Mouse (Mus musculus): ENCODE measurements around the gene Flii.

The Flii gene

GRCm38 (mm10) chr11:60726601-60727391 lies at the start of gene Flii:
TSS of gene Flii (minus strand) at chr11:60727263.
- DNase-seq (ENCODE audit: low spot score), result peak; percentile 93

GRCm38 (mm10) chr11:60776107-60776828 lies 49.2 kb upstream of the Flii start:
- DNase-seq (ENCODE audit: low spot score), result no peak

DNA sequence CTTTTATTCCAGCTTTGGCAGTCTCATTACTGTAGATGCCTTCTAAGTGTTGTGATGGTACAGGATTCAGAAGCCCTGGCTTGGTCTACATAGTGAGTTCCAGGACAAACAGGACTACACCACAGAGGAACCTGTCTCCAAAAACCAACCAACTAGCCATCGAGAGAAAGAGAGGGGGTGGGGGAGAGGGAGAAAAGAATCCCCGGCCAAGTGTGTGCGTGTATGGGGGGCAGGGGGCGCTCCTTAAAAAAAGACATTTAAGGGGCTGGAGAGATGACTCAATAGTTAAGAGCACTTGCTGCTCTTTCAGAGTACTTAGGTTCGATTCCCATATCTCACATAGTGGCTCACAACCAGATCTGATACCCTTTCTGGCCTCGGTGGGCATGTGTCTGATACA lies 48.5 kb upstream of the Flii start:
- DNase-seq (ENCODE audit: low spot score), result no peak

GRCm38 (mm10) chr11:60774841-60775240 lies 47.8 kb upstream of the Flii start:
- no peak for DNase-seq (ENCODE audit: low spot score)

- DNase-seq (ENCODE audit: low spot score), result no peak
Measured at GRCm38 (mm10) chr11:60774158-60774689, 47.2 kb upstream of the Flii start.

GRCm38 (mm10) chr11:60772161-60772560 lies 45.1 kb upstream of the Flii start:
- no peak for DNase-seq (ENCODE audit: low spot score)

- no peak for DNase-seq (ENCODE audit: low spot score)
Measured at GRCm38 (mm10) chr11:60770776-60771175, 43.7 kb upstream of the Flii start.

DNA sequence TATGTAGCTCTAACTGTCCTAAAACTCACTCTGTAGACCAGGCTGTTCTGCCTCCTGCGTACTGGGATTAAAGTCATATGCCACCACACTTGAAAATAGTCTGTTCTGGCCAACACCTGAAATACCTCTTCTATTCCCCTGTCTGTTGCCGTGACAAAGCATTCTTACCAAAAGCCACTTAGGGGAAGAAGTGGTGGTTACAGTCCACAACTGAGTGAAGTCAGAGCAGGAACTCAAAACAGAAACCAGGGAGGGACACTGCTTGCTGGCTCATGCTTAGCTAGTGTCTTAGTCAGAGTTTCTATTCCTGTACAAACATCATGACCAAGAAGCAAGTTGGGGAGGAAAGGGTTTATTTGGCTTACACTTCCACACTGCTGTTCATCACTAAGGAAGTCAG lies 42.3 kb upstream of the Flii start:
- no peak for DNase-seq (ENCODE audit: low spot score)

GRCm38 (mm10) chr11:60766969-60767368 lies 39.9 kb upstream of the Flii start:
- DNase-seq (ENCODE audit: low spot score), result no peak

DNA sequence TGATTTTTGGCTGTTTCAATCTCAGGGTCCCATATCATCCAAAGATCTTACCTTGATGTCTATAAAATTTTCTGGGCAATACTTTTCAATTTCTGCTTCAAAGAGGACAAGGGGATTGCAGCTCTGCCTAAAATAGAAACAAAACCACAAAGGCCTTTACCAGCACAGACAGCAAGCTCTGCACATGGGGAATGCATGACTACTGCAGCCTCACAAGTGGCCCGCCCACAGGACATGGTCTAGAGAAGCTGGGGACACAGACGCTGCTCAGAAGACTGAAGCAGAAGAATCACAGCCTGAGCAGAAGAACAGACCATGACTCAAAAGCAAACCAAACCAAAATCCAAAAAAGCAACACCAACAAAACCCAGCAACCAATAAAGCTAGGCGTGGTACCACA lies 34.6 kb upstream of the Flii start:
- no peak for DNase-seq (ENCODE audit: low spot score)

DNA sequence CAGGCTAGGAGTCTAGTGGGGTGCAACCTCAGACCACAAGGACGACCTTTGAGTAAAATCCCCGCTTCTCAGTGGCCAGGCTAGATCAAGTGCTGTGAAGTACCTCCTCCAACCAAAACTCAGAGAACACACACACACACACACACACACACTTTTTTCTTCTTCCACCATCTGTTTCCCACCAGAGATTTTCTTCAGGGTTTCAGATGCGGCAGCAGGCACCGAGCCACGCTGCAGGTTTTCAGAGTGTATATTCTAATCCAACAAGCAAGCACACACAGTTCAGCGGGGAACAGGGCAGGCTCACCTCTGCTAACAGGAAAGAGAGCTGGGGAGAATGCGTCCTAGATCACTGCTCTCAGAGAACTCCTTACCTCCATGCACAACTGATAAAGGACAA lies 28.5 kb upstream of the Flii start:
- DNase-seq (ENCODE audit: low spot score), result no peak

DNA sequence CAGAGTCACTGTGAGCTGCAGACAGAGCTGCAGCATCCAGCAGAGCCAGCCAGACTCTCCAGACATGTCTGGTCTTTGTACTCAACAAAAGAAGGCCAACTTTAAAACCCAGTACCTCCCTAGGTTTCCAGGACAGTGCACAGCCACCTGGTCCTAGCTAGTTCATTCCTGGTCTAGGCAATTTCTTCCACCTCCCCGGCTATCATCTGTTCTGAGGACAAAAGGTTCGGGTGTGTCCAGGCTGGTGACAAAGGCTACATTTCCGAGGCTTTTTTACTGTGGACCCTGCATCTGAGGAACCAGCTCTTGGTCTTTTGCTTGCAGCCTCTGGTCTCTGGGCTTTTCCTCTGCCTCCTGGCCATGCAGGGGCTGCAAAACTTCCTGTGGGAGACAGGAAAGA lies 13.3 kb upstream of the Flii start:
- DNase-seq (ENCODE audit: low spot score), result no peak

DNA sequence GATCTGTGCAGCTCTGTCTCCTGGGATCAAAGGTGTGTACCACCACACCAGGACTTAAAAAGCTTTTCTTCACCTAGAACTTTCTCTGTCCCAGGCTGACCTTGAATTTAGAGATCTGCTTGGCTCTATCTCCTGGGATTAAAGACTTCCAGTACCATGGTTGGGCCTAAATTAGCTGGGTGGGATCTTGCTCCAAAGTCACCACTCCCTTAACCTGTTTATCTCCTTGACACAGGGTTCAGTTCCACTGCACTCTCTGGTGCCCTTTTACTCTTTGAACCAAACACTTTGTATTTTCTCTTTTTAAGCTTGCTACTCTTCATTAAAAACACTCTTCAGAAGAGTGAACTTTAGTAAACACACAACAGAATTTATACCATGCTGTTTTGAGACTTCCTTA lies 10.4 kb upstream of the Flii start:
- no peak for DNase-seq (ENCODE audit: low spot score)

- no peak for DNase-seq (ENCODE audit: low spot score)
Measured at GRCm38 (mm10) chr11:60736491-60736890, 9.4 kb upstream of the Flii start.

DNA sequence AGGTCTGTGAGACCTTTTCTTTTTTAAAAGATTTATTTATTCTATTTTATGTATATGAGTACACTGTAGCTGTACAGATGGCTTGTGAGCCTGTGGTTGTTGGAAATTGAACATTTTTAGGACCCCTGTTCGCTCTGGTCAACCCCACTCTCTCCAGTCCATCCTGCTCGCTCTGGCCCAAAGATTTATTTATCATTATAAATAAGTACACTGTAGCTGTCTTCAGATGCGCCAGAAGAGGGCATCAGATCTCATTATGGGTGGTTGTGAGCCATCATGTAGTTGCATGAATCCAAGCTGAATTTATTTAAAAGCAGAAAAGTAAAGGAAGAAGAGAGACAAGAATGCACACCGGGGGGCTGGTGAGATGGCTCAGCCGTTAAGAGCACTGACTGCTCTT lies 8.1 kb upstream of the Flii start:
- no peak for DNase-seq (ENCODE audit: low spot score)

GRCm38 (mm10) chr11:60734206-60734605 lies 7.1 kb upstream of the Flii start:
- no peak for DNase-seq (ENCODE audit: low spot score)

GRCm38 (mm10) chr11:60731251-60731650 lies 4.2 kb upstream of the Flii start:
- no peak for DNase-seq (ENCODE audit: low spot score)

DNA sequence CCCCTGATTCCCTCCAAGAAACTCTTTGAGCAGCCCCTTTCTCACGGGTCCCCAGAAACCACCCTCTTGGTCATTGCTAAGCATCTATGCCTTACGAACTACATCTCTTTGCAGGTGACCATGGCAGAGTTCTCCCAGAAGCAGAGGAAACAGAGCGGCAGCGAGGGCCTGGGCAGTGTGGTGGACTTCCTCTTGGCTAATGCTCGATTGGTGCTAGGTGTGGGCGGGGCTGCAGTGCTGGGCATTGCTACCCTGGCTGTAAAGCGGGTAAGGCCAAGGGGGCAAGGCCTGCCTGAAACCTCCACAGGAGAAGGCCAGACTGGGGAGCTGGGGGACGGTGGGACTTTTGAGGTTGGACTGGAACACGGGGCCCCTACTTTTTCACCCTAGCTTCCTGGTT lies 3.1 kb upstream of the Flii start:
- no peak for DNase-seq (ENCODE audit: low spot score)

- DNase-seq (ENCODE audit: low spot score), result no peak
Measured at GRCm38 (mm10) chr11:60729217-60729641, 2.2 kb upstream of the Flii start.

DNA sequence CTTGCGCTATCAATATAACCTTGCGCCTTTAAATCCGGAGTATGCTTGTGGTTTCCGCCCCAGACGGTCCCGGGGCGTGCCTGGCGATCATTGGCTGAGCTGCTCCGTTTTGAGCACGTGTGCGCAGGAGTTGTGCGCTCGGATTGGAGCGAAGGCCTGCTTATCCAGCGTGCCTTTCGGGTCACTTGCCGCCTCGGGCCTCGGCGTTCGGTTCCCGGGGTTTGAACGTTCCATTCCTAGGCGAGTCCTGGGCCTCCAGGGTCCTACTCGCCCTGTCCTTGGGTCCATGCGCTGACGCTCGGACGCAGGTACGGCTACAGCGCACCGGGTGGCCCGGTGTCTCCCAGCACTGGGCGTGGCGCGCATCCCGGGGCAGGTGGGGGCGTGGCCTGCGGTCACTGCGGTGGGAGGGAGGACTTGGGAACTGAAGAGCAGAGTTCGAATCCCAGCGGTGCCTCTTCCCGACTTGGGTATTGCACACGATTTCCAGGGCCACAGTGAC lies 1.2 kb upstream of the Flii start, which contains the start of gene Mief2:
Mief2 (plus strand) TSS at position 139 of the 502 bp plus-strand sequence.
- DNase-seq (ENCODE audit: low spot score), result peak; percentile 99

DNA sequence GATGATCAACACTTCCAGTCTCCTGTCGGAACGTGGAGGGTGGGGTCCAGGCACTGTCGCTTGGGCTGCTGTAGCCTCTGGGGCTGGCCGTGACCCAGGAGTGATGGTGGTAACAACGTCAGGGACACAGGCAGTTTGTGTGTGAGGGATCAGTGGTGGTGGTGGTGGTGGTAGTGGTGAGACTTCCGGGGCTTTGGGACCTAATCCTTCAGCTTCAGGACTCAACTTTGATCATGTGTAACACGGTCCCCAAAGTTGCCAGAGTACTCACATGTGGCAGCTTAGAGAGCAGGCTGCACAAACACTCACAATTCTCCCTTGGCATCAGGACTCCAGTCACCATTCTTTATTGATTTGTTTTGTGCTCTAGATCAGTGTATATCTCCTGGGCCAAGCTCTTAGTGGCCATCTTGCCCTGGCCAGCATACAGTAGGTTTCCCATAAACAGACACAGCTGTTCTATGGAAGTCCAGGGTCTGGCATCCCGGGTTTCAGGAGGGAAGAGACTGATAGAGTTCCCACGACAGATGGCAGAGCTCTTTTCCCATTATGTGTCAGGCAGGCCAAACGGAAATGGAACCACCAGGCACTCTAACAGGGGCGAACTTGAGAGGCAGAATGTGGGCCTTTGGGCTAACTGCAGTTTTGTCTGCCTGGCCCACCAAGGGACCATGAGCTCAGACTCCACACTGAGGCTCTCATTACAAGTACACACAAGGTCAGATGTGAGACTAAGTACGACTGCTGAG lies 503 bp upstream of the Flii start:
- DNase-seq (ENCODE audit: low spot score), result no peak

GRCm38 (mm10) chr11:60719263-60719662 lies 7.8 kb downstream of the Flii start:
- no peak for DNase-seq (ENCODE audit: low spot score)
